Mouse (Mus musculus) gastrocnemius, postnatal 10 days (tissue): ENCODE data around the gene Hrh1. TPM values are rescaled to one million over a fixed set of nuclear protein-coding genes. Genes with fewer than 3 reads are reported as not detected.

Source experiments
- DNase-seq: peaks from one replicate; pipeline ENCODE4 v3.0.0; 2021; ENCODE audit warnings: mixed read lengths
- total RNA-seq, 2 experiments: library from RNA; stranded (reverse); gene quantifications; 2 replicates each; pipeline ENCODE4 v1.2.3; 2021

Gene Hrh1
- total RNA-seq, 2 experiments from 2014 or later: 0.52 to 0.68 TPM

DNA sequence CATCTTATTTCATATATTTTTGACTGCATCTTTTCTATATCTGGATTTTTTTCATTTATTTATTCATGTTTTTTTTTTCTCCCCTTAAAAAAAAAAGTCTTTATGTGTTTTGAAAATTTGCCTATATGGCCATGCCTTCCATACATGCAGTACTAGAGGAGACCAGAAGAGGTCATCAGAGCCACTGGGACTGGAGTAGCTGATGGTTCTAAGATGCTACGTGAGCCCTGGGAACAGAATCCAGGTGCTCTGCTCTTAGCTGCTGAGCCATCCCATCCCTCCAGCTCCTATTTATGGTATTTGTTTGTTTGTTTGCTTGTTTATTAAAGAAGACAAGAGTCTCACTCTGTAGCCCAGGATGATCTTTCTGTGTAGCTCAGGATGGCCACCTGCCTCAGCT is 8.9 kb downstream of the Hrh1 start:
- DNase-seq: no peak

DNA sequence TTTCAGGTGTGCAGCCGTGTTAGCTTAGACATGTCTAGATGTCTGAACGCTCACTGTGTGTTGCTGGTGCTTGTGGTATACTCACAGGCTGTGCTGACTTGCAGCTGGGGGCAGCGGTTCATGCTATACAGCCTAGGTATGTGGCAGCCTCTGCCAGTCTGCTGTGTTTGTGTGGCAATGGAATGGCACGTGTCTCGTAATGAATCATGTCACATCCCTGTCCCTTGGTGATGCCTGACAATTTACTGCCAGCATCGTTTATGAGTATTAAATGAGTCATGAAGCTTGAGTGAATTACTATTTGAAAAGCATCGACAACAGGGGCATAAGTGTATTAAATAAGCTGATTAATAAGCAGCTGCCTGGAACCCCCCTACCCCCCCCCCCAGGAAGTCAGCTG is 9.3 kb downstream of the Hrh1 start:
- no peak for DNase-seq

DNA sequence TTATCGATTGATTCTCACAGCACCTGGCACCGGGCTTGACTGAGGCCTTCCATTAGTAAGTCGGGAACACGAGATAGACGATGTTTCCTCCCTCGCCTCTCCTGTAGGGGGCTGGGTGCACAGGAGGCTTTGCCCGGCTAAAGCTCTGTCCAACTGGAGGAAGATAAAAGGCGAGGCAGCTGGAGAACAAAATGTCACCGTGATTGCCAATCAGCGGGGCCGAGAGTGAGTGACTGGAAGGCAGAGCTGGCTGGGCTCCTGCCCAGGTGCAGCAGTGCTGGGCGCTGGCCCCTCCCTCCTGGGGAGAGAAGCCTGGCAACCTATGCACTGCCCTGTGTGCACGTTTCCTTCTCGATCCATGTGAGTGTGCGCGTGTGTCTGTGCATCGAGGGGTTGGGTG is 10.5 kb downstream of the Hrh1 start:
- no peak for DNase-seq

DNA sequence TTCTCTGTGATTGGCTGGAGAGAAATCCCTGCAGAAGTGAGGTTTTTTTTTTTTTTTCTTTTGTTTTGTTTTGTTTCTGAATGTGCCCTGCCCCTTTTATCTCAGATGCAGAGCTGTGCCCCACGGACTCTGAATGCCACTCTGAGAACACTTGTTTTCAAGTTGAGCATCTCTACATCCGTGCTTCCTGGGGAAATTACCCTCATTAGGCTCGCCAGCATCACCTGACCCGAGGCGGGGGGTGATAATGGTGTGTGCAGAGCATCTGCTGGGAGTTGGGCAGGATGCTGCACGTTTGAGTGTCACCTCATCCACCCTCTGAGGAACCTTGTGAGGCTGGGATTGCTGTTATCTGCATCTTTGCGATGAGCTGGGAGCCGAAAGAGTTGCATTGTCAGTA is 14.2 kb downstream of the Hrh1 start:
- DNase-seq: no peak

DNA sequence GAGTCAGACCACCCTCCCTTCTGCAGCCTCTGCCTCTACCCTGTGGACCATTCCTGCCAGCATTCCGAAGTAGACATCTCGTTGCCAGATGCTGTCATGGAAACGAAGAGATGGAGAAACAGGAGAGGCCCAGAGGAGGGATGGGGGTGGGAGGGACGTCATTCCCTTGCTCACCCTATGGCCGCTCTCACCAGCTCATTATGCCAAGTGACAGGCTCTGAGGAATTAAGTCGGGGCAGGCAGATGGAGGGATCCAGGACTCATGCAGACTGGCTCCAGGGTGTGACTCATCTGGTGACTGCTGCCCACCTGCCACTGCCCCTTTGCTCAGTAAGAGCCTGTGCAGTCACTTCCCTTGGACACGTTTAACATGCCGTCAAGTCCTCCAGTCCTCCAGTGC is 16.8 kb downstream of the Hrh1 start:
- DNase-seq: no peak

DNA sequence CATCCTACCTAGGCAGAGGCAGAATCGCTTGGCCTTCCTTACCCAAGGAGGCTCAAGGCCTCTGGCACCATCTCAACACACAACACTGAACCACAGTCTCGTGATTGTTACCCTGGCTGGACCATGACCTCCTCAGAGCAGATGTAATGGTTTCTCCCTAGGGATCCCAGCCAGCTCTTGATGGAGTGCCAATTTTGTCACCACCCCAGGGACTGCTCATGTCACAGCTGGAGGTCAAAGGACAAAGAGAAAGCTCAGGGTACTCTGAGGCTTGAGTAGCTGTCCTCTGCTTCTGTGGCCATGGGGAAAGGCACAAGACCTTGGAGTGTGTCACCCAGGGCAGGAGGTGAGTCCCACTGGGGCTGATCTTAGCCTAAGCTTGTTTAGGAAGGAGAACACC is 20.3 kb downstream of the Hrh1 start:
- DNase-seq: no peak

DNA sequence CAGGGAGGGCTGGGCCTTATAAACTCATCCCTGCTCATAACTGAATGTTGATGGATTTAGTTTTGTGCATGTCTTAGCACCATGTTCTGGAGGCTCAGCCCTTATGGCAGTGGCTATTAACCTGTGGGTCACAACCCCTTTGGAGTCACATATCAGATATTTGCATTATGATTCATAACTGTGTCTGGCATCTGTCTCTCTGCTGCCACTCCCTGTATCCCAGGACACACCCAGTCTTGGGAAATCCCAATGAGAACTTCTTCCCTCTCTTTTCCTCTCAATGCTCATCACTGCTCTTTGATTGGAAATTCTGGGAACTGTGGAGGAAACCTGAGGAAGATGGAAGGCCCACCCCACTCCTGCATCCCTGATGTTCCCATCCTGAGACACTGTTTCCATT is 23.3 kb downstream of the Hrh1 start:
- no peak for DNase-seq

DNA sequence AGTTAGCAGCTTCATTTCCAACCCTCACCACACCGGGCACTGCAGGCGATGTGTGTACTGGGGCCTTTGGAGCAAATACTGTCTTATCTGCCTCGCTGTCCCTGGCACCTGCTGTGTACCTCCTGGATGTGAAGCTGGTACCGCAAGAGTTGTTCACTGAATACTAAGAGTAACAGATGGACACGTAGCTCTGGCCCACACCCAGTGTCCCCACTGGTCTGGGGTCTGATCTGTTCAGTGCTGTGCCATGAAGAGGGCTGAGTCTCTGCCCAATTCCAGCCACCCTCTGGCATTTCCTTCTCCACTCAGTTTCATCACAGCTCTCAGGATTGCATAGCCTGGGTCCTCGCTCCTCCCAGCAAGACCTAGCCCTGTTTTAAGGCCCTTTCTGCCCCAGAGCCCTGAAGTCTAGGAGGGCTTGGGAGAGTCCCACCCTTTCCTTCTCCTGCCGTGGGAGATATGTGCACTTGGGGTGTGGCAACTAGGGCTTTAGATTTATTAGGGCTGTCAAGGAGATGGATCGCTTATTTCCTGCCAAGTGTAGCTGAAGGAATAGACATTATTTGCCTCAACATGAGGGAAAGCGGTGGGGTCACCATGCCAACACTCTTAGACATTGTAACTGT is 25.4 kb downstream of the Hrh1 start:
- no peak for DNase-seq

DNA sequence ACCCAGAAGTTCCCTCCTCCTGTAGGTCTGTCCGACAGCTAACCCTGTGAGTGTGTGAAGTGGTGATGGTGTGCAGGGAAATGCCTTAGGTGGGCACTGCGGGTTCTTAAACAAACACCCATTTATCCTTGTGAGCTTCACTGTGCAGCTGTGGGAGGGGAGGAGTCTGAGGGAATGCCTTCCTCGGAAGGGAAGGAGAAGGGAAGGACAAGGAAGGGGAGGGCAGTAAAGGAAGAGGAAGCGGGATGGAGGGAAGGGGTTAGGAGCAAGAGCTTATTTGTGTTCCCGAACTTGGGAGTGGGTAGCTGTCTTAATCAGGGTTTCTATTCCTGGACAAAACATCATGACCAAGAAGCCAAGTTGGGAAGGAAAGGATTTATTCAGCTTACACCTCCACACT is 27.6 kb downstream of the Hrh1 start:
- DNase-seq: no peak

DNA sequence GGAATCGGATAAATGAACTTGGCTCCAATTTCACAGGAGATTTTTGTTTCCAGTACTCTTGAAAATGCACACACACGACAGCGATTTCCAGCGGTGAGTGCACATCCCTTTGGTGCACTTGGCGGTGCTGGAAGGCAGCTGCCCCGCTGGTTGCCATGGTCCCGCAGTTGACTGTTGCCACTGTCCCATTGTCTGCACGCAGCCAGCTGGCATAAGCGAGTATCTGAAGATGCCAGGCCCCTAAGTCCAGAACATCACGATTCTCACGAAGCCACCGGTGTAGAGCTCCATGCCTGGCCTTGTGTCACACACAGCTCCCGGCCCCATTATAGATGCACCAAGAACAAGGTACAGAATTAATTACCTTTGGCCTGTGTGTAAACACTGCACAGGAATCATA is 29.9 kb downstream of the Hrh1 start:
- DNase-seq: no peak

DNA sequence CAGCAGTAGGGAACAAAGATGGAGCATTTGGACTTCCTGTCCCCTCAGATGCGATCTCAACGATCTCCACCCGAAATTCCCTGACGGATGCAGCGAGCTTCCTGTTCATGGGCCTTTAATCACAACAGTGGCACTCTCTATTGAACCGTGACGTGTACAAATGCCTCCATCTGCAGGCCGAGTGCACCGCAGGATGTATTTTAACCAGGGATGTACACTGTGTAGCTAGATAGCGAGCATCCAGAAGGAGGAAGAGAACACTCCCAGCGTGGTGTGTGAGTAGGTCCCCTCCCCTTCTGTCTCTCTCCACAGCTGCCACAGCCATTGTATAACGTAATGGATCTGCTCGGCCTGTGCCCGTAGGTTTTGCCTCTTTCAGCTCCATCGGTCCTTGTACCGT is 31.1 kb downstream of the Hrh1 start:
- DNase-seq: no peak

DNA sequence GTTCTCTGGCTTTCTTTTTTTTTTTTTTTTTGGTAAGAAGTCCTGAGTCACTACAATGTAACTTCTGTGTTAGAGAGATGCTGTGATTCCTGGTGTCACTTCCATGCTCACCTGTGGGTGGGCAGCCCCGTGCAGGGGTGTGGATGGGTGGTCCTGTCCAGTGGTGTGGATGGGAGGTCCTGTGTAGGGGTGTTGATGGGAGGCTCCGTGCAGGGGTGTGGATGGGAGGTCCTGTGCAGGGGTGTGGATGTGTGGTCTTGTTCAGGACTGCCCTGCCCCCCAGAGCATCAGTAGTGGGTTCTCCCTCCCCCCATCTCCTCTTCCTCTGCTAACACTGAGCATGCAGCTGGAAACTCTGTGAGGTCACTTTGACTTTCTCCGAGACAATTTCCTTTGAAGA is 34.9 kb downstream of the Hrh1 start:
- no peak for DNase-seq

DNA sequence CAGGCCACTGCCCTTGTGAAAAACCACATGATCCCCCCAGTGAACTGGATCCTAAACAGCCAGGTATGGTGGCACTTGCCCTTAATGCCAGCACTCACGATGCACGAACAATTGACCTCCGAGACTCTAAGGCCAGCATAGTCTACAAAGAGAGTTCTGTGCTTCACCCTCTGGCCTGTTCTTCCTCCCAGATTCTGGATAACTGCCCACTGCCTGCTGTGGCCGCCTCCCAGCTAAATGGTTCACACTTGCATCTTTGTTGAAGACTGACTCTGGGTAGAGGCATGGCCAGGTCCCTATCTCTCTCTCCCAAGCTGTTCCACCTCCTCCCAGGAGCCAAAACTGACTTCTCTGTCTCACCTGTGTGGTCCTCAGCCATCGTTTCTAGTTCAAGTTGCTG is 36.8 kb downstream of the Hrh1 start:
- no peak for DNase-seq

DNA sequence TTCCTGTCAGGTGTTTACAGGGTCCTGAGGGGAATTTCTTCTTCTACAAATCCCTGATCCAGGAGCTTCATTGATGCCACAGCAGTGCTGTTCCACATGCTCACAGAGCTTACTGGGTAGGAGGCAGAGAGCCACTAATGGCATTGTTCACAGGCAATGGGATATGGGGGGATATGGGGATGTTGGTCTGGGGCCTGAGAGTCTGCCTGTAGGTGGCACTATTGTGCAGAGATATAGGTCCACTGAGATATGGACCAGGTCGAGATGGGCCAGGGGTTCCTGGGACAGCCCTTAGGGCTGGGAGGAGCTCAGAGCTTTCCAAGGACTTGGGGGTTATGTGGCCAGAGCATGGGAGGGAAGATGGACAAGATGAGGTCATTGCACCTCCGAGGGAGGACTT is 42.6 kb downstream of the Hrh1 start:
- no peak for DNase-seq

DNA sequence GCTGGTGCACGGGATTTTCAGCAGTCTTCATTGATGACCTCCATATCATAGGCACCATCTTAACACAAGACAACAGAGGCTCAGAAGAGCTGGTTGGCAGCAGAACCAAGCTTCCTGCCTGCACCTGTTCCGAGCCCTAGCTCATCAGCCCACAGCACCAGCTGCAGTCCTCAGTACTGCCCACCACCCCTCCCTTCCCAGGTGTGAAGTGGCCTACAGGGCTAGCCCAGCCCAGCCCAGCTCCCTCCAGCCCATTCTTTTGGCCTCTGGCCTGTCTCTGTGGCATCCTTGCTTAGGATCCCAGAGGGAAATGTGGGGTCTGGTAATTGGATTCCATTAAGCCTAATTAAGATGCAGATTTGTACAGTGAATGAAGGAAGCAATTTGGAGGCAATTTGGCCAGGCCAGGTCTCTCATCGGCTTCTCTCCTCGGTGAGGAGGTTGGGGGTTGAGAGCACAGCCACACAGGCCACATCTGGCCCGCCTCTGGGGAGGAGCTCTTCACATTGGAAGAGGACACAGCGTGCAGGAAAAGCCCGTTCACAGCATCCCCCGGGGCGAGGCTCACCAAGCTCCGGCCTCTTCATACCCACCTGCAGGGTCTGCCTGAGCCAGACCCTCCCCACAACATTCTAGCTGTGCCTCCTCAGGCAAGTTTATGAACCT is 43.2 kb downstream of the Hrh1 start:
- DNase-seq: no peak

DNA sequence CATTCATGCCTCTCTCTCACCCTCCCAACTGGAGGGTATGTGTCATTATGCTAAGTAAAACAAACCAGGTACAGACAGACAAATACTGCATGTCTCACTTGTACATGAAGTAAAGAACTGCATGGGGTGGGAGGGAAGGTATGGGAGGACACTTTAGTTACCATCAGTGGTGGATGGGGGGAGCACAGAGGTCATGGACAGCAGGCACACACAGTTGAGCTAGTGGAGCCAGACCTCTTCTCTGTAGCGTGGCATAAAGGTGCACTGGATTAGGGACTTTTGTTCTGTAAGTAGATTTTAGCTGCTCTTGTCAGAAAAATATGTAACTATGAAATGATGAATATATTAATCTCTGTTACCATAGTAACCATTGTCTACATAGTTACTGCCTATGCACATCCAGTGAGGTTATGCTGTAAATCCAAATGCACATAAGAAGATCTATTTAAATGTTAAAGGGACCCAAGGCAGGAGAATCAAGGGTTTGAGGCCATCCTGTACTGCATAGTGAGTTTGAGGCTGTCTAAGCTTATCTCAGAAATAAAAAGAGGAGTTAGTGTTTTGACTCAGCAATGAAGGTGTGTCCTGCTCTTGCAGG is 46.6 kb downstream of the Hrh1 start:
- no peak for DNase-seq

DNA sequence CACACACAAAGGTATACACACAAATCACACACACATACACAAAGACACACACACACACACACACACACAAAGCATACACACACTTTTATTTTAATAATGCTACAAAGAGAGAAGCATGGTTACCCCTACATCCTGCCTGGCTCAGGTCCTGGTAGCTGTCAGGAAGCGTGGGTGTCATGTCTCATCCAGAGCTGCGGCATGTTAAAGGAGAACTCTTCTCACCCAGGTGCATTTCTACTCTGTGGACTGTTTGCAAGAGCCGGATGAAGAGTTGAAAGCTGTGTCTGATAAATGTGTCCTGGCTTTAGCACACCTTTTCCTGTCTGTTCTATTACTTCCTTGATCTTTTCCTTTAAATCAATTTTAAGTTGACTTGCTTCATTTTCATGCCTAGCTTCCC is 47.2 kb downstream of the Hrh1 start:
- no peak for DNase-seq

DNA sequence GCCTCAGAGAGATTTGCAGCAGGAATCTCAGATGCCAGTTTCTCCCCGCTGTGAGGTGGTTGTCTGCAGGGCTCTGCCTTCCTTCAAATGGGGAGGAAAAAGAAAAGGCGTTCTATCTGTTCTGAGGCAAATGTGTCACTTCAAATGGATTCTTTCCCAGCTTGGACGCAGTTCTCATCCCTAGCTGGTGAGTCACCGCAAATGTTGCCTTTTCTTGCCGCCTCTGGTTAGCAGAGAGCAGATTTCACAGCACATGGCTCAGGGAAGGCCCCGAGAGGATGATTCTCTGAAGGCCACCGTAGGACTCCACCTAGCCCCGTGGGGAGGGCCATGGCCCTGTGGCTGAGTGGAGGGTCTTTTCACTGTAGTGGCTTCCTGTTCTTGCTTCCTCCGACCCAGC is 51.2 kb downstream of the Hrh1 start:
- DNase-seq: no peak

DNA sequence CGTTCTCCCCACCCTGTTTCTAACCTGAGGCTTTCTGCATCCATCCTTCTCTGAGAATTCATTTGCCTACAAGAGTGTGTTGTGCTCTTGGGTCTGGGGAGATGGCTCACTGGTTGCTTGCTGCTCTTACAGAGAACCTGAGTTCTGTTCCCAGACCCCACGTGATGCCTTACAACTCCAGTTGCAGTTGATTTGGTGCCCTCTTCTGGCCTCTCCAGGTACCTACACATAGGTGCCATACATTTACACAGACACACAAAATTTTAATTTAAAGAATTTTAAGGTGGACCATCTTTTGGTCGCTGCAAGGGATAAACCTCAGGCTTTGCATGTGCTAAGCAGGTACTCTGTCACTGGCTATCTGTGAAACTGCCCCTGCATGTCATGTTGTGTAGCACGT is 57.5 kb downstream of the Hrh1 start:
- DNase-seq: no peak

DNA sequence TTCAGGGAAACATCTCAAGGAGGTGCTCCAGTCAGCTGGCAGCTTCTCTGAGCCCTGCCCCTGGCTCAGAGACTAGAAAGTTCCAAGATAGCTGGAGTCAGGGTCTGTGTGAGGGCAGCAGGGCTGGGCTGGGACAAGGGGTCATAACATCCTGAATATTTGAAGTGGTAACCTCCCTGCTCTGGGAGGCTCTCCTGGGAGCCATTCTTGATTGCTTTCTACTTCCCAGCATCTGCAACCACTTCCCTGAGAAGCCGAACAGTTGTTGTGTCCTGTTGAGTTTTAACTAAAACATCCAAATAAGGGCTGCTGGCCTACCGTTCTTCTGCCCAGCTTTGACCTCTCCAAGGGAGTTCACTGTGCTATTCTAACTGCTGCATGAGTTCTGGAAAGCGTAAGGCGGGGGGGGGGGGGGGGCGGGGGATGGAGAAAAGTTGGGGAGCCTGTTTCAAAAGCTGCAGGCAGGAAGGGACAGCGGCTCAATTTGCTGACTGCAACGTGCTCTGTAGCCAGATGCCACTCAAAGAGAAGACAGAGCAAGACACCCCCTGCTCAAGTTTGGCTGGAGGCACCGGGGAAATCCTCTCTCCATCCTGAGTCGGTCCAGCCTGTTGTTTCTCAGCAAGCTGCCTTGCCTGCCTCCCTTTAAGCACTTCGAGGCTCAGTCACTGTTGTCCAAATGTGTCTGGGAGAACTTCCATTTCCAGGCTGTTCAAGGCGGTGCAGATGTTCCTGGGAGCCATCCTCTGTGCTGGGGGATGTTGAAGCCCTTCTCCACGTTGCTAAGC is 58.7 kb downstream of the Hrh1 start:
- DNase-seq: no peak

DNA sequence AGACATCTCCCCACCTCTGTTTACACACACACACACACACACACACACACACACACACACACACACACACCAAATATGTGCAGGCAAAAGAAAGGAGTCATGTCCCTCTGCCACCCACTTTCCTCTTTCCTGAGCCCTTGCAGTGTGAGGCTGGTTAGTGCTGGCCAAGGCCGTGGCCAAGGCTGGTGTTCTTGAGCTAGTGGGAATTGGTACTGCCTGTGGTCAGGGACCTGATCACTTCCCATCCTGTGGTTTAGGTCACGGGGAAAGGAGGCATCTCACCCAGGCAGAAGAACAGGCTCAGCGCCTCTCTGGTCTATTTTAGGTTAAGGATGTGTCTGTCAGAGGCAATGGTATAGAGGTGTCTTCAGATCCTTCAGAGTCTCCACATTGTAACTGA is 59.6 kb downstream of the Hrh1 start:
- DNase-seq: no peak

DNA sequence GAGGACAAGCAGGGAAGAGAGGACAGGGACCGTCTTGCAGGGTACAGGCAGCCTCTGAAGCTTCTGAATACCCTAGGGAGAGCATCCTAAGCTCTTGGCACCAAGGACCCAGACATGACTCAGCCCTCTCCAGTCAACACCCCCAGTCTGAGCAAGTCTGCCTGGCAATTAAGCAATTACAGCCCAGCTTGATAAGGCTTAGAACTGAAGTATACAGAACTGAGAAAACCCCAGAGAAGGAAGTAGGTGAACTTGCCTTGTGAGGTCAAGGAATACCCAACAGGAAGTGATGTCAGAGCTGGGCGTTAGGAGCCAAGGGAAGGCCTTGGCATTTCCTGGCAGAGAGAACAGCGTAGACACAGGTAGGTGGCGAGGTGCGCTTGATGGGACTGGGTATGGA is 60.5 kb downstream of the Hrh1 start:
- no peak for DNase-seq

DNA sequence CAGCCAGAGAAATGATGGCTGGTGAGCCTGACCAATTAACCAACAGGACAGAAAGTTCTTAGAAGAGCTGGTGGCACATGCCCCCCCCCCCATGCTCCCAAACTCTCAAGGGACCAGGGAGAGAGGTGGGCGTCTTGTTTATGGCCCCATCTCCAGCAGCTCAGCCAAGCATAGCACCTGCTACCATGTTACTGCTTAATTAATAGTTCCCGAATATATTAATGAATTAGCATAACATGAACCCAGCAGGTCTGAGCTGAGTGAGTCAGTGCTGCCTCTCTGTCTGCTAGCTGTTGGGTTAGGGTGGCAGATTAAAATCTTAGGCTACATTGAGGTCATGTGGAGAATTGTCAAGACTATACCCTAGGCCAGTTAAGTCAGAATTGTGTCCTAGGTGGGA is 62.2 kb downstream of the Hrh1 start:
- no peak for DNase-seq

DNA sequence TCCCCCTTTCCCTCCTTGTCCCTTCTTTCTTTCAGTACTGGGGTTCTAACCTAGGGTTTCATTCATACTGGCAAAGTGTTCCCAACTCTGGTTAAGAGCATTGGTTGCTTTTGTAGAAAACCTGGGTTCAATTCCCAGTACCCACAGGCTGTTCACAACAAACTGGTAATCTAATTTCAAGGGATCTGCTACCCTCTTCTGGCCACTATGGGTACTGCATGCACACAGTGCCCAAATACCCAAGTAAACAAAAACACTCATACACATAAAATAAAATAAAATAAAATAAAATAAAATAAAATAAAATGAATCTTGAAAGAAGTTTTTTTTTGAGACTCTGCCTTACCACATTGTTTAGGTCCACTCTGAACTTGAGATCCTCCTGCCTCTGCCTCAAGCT is 63.8 kb downstream of the Hrh1 start:
- no peak for DNase-seq
